Mouse (Mus musculus) adrenal gland, postnatal 10 days (tissue): ENCODE results near the gene Kcnk13. TPM values are rescaled to one million over a fixed set of nuclear protein-coding genes. Genes with fewer than 3 reads are reported as not detected.

Source experiments
- DNase-seq: peaks from one replicate; pipeline ENCODE4 v3.0.0; 2021; ENCODE audit warnings: mixed read lengths
- long read RNA-seq, 2 experiments: library from polyadenylated mRNA; stranded (forward); transcript quantifications; one replicate each; pipeline ENCODE4 v2.0.0; 2021
- total RNA-seq, 2 experiments: library from RNA; stranded (reverse); gene quantifications; 2 replicates each; pipeline ENCODE4 v1.2.3; 2021

The Kcnk13 gene
- 1 to 10 TPM in 1 of 2 experiments, under 1 TPM in 1; 0.78 to 1.3 TPM for total RNA-seq
- long read RNA-seq, experiment 1, partial matches to known transcripts: 2 of 3 reads
- long read RNA-seq, experiment 1, other reads (novel, unspliced or antisense): 0 of 3 reads
- long read RNA-seq, experiment 2, partial matches to known transcripts: 0 of 1 reads
- long read RNA-seq, experiment 2, other reads (novel, unspliced or antisense): 0 of 1 reads

DNA sequence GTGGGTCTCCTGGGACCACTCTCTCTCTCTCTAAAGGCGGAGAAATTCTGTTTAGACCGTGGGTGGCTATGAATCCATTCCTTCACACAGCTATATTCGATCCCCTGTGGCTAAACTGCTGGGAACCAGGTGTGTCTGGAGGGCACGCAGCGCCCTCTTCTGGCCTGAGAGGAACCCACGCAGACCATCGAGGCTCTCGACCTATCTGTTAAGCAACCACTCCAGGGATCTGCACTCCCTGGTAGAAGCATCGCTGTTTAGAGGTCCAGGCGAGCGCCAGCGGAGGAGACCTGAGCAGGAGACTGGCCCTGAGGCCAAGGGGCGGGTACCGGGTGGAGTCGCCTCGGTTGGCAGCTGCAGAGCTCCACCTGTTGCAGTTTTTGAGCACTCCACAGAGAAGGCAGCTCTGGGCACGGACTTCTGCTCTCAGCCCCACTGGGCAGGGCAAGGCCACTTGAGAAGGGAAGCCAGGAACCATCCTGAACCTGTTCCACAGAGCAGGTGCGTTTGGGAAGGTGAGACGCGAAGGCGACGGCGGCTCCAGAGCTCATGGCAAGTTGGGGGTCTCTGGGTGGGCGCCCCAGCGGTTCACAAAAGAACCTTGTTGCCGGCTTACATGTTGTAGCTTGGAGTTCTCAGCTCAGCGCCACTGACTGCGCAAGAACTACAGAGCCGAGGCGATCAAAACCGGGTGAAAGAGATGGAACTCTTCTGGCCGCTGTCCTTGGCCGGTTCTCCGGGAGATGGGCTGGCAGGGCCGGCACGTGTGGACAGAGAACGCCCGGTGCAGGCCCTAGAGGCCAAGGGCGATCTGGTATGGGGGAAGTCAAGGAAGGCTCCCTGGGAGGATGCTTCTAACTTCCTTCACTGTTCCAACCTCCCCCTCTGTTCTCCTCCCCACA is at the start of gene Kcnk13:
TSS of gene Kcnk13 (plus strand) at position 199 of the 902 bp plus-strand sequence.
- peak; percentile 80 for DNase-seq

DNA sequence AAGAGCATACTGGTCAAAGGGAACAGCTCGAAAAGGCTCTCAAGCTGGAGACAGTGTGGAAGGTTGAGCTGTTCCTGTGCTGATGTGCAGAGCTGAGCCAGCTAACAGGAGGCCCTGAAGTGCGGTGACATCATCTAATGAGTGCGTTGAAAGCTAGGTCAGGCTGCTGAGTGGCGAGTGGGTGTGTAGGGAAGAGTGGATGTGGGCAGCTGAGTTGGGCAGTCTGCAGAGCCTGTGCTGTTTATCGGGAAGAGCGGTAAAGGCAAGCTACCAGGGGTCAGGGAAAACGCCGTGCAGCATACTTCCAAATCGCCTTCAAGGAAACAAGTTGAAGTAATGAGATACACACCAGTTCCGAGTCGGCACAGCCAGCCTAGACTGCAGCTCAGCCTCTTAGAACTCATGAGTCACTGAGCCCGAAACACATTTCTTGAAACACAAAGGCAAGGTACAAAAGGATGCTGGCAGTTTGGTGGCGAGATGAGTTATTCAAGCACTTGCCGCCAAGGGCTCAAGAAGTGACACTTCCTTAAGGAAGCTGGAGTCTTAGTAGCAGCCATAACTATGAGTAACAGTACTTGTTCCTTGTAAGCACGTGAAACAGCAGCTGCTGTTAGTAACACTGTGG is 46.4 kb upstream of the Kcnk13 start:
- DNase-seq: peak; percentile 33

DNA sequence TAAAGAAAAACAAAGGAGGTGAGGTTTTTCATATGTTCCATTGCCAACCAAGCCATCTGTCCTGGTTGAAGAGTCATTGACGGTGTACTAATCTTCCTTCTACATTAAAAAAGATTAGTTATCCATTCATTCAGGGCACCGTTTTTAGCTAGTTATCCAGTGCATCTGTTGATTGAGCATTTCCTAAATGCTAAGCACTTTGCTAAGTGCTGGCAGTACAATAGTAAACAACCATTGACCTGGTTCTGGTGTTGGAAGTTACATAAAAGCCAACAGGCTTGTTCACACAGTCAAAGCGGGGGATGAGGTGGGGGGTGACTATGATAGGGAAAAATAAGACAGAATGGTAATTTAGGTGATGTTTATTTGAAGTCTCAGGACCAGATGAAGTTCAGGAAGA is 44.7 kb upstream of the Kcnk13 start:
- DNase-seq: no peak

DNA sequence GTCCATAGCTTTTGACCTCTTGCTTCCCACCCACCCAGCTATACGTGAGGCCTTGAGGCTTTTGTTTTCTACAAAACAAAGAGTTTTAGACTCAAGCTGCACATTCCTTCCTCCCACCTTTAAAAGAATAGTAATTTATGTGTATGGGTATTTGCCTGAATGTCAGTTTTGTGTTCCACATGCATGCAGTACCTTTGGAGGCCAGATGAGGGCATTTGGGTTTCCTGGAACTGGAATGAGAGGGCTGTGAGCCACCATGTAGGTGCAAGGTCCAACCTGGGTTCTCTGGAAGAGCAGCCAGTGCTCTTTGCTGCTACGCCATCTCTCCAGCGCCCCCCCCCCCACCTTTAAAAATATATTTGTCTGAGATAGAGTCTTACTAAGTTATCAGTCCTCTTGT is 43.3 kb upstream of the Kcnk13 start:
- no peak for DNase-seq

DNA sequence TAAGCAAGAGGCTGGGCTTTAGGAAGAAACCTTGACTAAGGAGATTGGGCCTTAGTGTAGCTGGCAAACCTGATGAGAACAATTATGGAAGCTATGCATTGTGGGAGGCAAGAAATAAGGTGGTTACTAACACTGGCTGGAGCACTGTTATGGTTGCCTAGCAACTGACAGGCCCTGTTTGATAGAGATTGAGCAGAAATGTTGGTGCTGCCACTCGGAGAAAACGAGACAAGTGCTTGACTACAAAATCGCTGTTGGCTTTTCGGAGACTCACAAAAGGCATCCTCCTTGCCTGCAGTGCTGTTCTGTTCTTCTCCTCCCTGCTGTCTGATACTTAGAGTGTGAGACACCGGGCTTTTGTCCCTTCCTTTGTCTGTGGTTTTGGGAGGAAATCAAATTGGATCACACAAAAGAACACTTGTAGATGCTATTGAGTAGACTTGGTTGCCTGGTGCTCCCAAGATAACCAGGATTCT is 41.1 kb upstream of the Kcnk13 start:
- no peak for DNase-seq

DNA sequence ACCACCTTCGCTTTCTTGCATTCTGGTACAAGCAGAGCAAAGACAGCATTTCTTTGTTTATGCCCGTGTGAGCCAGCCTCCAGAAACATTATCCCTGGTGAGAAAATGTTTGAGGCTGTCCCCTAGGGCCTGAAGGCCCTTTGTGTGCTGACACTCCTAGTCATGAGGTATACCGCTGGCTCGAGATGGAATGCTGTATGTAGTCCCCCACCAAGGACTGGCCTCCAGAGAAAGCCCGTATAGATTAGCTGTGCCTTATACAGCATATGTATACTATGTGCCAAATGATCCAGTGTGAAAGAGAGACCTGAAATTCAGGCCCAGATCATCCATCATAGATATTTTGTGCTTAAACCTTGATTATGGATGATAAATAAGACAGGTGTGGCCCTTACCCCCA is 40.6 kb upstream of the Kcnk13 start:
- no peak for DNase-seq

DNA sequence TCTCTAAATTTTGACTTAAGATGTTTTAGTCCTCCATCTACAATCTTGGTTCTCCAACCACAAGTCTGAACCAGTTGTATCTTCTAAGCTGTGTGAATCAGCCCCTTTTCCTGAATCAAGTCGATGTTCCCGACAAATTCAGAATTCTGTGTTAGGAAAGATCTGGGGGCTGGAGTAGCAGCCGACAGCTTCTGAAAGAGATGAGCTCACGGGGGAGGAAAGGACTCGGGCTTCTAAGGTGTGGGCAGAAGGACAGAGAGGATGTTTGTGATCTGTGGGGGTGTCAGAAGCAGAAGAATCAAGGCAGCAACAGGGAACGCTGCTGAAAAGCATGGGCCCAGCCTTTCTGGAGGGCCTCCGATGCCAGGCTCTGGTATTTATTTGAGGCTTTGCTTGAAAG is 36.0 kb upstream of the Kcnk13 start:
- no peak for DNase-seq

DNA sequence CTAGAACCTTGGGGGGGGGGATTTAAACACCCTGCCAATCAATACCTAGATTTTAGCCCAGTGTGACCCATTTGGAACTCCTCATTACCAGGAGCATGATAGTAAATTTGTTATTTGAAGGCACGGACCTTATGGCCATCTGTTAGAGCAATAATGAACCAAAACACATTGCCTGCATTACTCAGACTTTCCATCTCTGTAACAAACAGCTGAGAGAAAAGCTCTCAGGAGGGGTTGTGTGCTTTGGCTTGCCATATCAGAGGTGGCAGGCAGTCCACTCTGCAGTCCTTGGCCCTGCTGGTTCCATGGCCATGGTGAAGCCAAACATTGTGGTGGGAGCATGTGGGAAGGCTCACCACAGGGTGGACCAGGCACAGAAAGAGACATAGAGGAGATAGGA is 35.1 kb upstream of the Kcnk13 start:
- DNase-seq: no peak

DNA sequence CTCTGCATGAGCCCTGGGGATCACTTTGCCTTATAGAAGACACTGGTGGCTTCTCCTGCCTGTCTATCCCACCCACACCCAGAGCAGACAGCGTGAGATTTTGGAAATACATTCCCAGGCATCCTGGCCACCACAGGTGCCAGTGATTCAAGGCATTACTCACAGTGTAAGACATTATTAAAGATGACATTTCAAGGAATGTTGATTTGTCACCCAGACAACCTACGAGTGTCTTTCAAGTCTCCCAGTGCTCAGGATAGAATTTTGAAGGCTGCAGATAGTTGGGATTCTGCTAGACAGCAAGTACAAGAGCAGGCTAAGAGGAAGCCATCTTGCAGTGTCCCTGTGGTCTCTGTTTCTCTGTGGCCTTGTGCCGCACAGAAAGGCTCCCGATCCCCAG is 32.1 kb upstream of the Kcnk13 start:
- DNase-seq: no peak

DNA sequence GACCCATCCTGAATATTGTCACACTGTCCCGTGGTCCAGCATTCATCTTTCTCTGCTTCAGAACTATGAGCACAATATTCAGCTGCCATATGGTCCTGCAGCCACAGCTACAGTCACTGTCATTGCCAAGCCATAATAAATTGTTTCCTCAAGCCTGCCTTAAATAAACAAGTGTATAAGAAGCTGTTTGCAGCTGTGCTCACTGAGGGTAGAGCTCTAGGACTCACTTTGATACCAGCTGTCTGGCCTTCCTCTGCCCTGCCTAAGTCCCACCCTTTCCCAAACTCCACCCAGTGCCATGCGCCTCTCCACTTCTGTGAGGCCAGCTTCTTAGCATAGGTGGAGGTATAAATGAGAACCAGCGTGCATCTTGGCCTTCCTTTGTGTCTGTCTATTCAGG is 30.7 kb upstream of the Kcnk13 start:
- DNase-seq: no peak

DNA sequence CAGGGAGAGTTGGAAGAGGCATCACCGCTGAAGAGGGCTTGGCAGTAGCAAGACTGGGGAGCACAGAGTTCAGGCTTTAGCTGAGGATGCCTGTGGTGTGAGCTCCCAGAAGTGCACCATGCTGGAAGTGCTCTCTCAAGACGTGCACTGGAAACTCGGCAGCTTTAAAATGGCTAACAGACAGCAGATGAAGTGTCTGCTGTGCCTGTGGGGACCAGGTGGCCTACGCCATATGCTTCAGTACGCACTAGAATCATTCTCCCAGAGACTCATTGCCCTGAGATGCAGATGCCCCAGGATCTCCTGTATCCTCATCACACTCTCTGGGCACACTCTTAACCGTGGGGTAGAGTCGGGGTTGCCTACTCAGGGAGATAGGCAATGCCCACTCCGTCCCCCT is 28.9 kb upstream of the Kcnk13 start:
- no peak for DNase-seq

DNA sequence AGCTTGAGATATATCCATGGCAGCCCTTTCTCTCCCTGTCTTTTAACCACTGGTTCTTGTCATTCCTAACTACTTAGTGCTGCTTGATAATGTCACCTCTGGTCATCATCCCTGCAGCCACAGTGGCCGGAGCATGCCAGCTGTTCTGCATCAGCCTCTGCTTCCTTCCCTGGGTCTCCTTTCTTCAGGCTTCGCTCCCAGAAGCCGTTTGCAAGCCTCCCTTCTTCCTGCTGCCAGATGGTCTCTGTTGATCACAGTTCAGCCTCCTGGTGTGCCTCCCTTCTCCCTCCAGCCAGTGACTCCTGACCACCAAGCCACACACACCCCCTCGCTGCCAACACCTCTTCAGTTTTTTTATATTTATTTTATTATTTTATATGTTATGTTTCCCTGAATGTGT is 25.8 kb upstream of the Kcnk13 start:
- DNase-seq: no peak

DNA sequence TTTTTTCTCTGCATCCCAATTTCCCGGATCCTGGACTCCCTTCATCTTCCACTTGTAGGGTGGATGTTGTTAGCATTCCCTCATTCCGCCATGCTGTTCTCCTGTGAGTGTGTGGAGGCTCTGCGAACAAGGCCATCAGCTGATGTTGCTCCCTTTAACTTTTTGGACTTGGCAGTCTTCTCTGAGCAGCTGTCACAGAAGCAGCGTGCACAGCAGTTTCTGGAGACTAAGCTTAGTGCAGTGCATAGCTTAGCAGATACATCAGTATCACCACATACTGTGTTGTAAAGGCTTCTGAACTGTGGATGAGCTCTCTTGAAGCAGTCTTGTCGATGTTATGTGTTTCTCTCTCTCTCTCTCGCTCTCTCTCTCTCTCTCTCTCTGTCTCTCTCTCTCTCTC is 25.1 kb upstream of the Kcnk13 start:
- DNase-seq: no peak

DNA sequence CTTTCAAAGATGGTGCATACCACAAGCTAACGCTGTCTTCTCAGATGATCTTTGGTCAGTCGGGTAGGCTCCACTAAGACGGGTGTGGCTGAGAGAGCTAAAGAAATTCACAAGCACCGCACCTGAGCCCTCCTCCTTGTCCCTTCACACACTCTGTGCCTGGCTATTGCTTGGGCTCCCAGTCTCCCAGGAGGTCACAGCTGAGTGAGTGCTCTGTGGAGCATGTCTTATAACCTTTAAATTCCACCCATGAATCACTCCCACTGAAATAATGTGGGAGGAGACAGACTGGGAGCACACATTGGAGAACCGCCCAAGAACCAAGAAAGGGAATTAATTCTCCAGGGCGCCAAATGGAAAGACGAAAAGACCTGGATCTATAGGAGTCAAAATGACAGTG is 23.6 kb upstream of the Kcnk13 start:
- DNase-seq: no peak

DNA sequence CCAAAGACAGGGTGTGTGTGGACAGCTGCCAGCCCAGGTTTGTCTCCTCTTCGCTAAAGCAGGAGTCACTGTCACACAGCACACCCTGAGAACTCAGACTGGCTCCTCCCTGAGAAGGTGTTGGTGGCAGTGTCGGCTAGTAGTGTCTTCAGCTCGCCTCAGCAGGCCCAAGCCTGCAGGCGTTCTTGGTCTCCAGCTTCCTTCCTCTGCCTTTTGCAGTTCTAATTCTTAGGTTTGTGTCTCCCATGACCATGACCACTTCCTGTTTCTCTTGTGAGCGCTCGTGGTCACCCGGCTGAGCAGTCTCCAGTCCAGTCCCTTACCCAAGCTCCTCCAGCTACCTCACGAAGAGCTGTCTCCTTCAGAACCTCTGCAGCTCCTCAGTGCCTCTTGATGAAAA is 21.9 kb upstream of the Kcnk13 start:
- no peak for DNase-seq

DNA sequence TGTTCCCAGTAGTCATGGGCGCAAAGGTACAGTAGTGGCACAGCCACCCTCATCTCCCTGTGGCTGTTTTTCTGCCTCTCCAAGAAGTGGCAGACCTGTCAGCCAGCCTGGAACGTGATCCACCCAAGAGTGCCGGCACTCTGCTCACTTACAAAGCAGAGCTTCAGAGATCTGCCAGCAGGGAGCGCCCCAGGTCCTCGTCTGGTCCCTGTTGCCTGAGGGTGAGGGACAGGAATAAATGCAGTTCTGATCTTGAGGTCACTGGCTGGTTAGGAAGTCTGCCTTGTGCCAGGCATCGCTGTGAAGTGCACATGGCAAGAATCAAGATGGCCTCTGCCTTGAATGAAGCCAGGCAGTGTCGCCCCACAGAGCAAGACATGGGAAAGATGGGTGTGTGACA is 11.4 kb upstream of the Kcnk13 start:
- peak; percentile 78 for DNase-seq

DNA sequence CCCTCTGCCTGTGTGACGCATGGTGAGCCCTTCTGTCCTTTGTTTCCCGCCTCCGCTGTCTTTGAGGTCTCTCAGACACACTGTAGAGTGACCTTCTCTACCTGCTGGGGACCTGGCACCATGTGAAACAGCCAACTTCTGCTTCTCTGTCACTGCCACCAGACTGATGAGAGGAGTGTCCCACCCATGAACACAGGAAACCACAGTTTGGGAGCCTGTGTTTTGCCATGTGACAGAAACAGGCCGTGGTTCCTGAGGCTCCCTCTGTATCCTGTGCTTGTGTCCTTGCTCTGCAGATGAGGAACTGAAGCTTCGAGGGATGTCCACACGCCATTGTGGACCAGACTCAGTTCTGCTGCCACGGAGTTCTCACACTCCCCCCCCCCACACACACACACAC is 7.9 kb upstream of the Kcnk13 start:
- no peak for DNase-seq

DNA sequence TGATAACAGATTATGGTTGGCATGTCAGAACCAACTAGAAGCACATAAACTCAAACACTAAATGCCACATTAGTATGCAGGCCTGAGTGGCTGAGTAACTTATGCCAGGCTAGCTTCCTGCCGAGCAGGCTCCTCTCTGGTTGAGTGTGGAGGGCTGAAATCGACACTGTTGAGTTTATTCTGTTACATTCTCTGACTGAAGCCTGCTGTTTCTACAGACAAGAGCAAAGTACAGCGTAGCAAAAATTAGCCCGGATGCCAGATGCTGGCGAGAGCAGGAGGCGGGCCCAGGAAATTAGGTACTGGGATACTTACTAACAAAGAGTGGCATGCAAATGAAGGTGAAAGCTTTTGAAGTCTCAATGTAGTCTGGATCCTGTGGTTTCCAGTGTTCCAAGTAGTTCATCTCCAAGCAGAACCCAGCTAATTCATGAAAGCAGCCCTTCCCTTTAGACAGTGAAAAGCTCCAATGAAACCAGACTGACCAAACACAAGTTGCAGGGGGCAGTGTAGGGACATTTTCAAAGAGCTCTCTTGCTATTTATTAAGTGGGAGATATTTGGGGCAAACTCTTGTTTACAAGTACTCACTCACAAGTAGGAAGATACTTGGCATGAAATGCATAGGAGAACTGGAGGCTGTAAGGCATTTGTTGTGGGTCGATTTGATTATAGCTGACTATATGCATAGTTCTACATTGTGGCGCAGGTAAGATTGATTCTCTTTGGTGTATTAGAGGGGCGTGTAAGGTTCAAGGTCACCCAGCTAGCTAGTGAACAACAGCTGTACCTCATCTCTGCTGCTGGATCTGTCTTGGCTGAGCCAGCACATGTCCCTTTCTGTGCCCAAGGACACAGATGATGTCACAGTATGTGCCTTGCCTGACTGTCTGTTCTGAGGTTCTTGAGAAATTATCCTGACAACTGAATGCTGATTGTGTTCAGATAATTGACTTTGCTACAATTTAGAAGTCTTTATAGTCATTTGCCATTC is 5.9 kb upstream of the Kcnk13 start:
- peak; percentile 37 for DNase-seq

DNA sequence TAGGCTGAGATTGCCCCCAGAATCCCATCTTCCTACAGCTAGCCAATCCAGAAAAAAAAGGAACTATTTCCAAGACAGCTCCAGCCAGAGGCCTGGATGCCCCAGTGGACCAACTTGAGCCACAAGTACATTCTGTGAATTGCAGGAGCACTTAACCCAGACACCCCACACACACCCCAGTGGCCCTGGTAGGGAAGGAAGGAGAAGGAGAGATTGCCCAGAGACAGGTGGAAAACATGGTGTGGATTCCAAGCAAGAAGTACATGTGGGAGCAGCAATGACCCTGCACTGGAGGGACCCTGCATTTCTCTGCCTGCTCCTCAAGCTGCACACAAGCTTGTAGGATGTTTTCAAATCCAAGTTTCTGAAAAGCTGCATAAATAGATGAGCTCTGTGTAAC is 5.0 kb upstream of the Kcnk13 start:
- no peak for DNase-seq

DNA sequence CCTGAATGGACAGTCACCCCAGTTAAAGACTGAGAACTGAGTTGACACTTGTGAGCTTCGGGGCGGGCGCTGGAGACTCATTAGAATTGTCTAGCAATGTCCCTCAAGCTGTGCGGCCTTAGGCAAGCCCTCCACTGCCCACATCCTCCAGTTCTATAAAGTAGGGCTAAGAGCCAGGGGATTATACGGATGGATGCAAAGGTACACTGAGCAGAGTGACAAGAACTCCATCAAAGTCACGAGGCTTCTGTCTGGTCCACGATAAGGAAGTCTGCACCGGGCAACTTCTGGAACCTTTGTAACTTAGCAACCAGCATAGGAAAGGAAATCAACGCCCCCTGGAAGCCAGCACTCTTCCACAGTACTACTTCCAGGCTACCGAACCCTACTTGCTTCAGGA is 4.4 kb upstream of the Kcnk13 start:
- DNase-seq: no peak

DNA sequence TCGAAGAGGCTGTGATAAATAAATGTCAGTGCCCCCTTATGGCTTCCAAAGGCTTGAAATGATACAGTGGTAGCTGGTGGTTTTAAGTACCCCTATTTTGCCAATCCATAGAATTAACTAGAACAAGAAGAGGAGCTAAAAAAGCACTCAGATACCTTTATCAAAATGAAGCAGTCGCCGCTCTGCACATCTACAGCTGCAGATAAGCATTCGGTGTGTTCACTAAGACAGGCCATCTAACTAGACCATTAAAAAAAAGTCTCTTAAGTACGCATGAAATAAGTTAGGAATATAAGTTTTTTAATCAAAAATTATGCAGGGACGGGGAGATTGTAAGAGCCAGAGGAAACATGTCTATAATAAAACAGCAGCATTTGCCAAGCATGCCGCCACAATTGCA is 3.6 kb upstream of the Kcnk13 start:
- DNase-seq: no peak
